Mouse (Mus musculus): ENCODE data around the gene Znrf2. TPM values are rescaled to one million over a fixed set of nuclear protein-coding genes. Genes with fewer than 3 reads are reported as not detected.

Gene Znrf2
- polyA plus RNA-seq, 1 experiment from 2014 or later = 5.2 TPM

- Histone ChIP-seq H3K27ac (replicated peaks) (no peak overlapping the region), H3K4me1 (replicated peaks; ENCODE audit: control insufficient read depth, insufficient read depth) (no peaks in the 10 kb centered on the region), H3K9ac (ENCODE audit: low read length) (no peak overlapping the region), H3K9me3 (ENCODE audit: control insufficient read depth, low read length) (no peaks in the 10 kb centered on the region), H3K4me2 (replicated peaks; ENCODE audit: low read depth) (no peak overlapping the region), H3K27me3 (ENCODE audit: control insufficient read depth, insufficient read depth, low read length) (no peaks in the 10 kb centered on the region), H3K4me3 (ENCODE audit: low read depth, low read length) (no peak overlapping the region), H3K36me3 (ENCODE audit: control insufficient read depth, insufficient read depth, low read length) (no peaks in the 10 kb centered on the region)
- DNase-seq (ENCODE audit: low spot score) = no peak
- WGBS = 45% methylated on average over 8 of the region's 8 CpGs
- ATAC-seq (ENCODE audit: low FRiP score, low TSS enrichment) = no peak
- TF ChIP-seq EP300 (optimal IDR thresholded peaks at IDR 0.05) = no peak
- no peak for TF ChIP-seq CTCF (IDR thresholded peaks at IDR 0.05; ENCODE audit: low read depth)
These were observed 39.1 kb upstream of the Znrf2 start for GRCm38 (mm10) chr6:54777661-54778060.

GRCm38 (mm10) chr6:54779968-54780367, 36.7 kb upstream of the Znrf2 start:
- no peak overlapping the region for H3K27ac ChIP-seq (replicated peaks)
- 75% methylated on average over 5 of the region's 5 CpGs for WGBS
- TF ChIP-seq CTCF (IDR thresholded peaks at IDR 0.05; ENCODE audit: low read depth) = no peak
- TF ChIP-seq EP300 (optimal IDR thresholded peaks at IDR 0.05) = no peak
- no peaks in the 10 kb centered on the region for H3K4me1 ChIP-seq (replicated peaks; ENCODE audit: control insufficient read depth, insufficient read depth)
- H3K9ac ChIP-seq (ENCODE audit: low read length) = no peak overlapping the region
- DNase-seq (ENCODE audit: low spot score) = no peak
- no peaks in the 10 kb centered on the region for H3K36me3 ChIP-seq (ENCODE audit: control insufficient read depth, insufficient read depth, low read length)
- H3K27me3 ChIP-seq (ENCODE audit: control insufficient read depth, insufficient read depth, low read length) = no peaks in the 10 kb centered on the region
- H3K9me3 ChIP-seq (ENCODE audit: control insufficient read depth, low read length) = no peaks in the 10 kb centered on the region
- no peak for ATAC-seq (ENCODE audit: low FRiP score, low TSS enrichment)
- H3K4me3 ChIP-seq (ENCODE audit: low read depth, low read length) = no peak overlapping the region
- H3K4me2 ChIP-seq (replicated peaks; ENCODE audit: low read depth) = no peak overlapping the region

- no peak overlapping the region for H3K4me2 ChIP-seq (replicated peaks; ENCODE audit: low read depth)
- no peak overlapping the region for H3K4me3 ChIP-seq (ENCODE audit: low read depth, low read length)
- H3K36me3 ChIP-seq (ENCODE audit: control insufficient read depth, insufficient read depth, low read length) = no peaks in the 10 kb centered on the region
- H3K9me3 ChIP-seq (ENCODE audit: control insufficient read depth, low read length) = no peaks in the 10 kb centered on the region
- no peaks in the 10 kb centered on the region for H3K4me1 ChIP-seq (replicated peaks; ENCODE audit: control insufficient read depth, insufficient read depth)
- H3K27ac ChIP-seq (replicated peaks) = no peak overlapping the region
- DNase-seq (ENCODE audit: low spot score) = no peak
- no peak overlapping the region for H3K9ac ChIP-seq (ENCODE audit: low read length)
- ATAC-seq (ENCODE audit: low FRiP score, low TSS enrichment) = no peak
- TF ChIP-seq EP300 (optimal IDR thresholded peaks at IDR 0.05) (no peak), CTCF (IDR thresholded peaks at IDR 0.05; ENCODE audit: low read depth) (no peak)
- no peaks in the 10 kb centered on the region for H3K27me3 ChIP-seq (ENCODE audit: control insufficient read depth, insufficient read depth, low read length)
- WGBS = 68% methylated on average over 5 of the region's 5 CpGs
These were observed 36.0 kb upstream of the Znrf2 start for GRCm38 (mm10) chr6:54780569-54781304.

GRCm38 (mm10) chr6:54781881-54782280, 34.8 kb upstream of the Znrf2 start:
- Histone ChIP-seq H3K27me3 (ENCODE audit: control insufficient read depth, insufficient read depth, low read length) (no peaks in the 10 kb centered on the region), H3K36me3 (ENCODE audit: control insufficient read depth, insufficient read depth, low read length) (no peaks in the 10 kb centered on the region), H3K4me1 (replicated peaks; ENCODE audit: control insufficient read depth, insufficient read depth) (no peaks in the 10 kb centered on the region), H3K27ac (replicated peaks) (no peak overlapping the region), H3K4me2 (replicated peaks; ENCODE audit: low read depth) (no peak overlapping the region), H3K4me3 (ENCODE audit: low read depth, low read length) (no peak overlapping the region), H3K9ac (ENCODE audit: low read length) (no peak overlapping the region), H3K9me3 (ENCODE audit: control insufficient read depth, low read length) (no peaks in the 10 kb centered on the region)
- no peak for DNase-seq (ENCODE audit: low spot score)
- TF ChIP-seq EP300 (optimal IDR thresholded peaks at IDR 0.05) = no peak
- no peak for TF ChIP-seq CTCF (IDR thresholded peaks at IDR 0.05; ENCODE audit: low read depth)
- no peak for ATAC-seq (ENCODE audit: low FRiP score, low TSS enrichment)
- WGBS = 57% methylated on average over 6 of the region's 6 CpGs

- H3K36me3 ChIP-seq (ENCODE audit: control insufficient read depth, insufficient read depth, low read length) = no peaks in the 10 kb centered on the region
- no peak for ATAC-seq (ENCODE audit: low FRiP score, low TSS enrichment)
- WGBS = 68% methylated on average over 5 of the region's 5 CpGs
- TF ChIP-seq CTCF (IDR thresholded peaks at IDR 0.05; ENCODE audit: low read depth) = no peak
- TF ChIP-seq EP300 (optimal IDR thresholded peaks at IDR 0.05) = no peak
- no peak for DNase-seq (ENCODE audit: low spot score)
- no peaks in the 10 kb centered on the region for H3K9me3 ChIP-seq (ENCODE audit: control insufficient read depth, low read length)
- no peaks in the 10 kb centered on the region for H3K4me1 ChIP-seq (replicated peaks; ENCODE audit: control insufficient read depth, insufficient read depth)
- no peak overlapping the region for H3K4me3 ChIP-seq (ENCODE audit: low read depth, low read length)
- no peak overlapping the region for H3K4me2 ChIP-seq (replicated peaks; ENCODE audit: low read depth)
- H3K27me3 ChIP-seq (ENCODE audit: control insufficient read depth, insufficient read depth, low read length) = no peaks in the 10 kb centered on the region
- no peak overlapping the region for H3K9ac ChIP-seq (ENCODE audit: low read length)
- H3K27ac ChIP-seq (replicated peaks) = no peak overlapping the region
These were observed 31.5 kb upstream of the Znrf2 start for GRCm38 (mm10) chr6:54785098-54785730.

GRCm38 (mm10) chr6:54786766-54787165, 29.9 kb upstream of the Znrf2 start:
- no peak overlapping the region for H3K9ac ChIP-seq (ENCODE audit: low read length)
- no peak overlapping the region for H3K4me3 ChIP-seq (ENCODE audit: low read depth, low read length)
- ATAC-seq (ENCODE audit: low FRiP score, low TSS enrichment) = no peak
- no peak for TF ChIP-seq CTCF (IDR thresholded peaks at IDR 0.05; ENCODE audit: low read depth)
- TF ChIP-seq EP300 (optimal IDR thresholded peaks at IDR 0.05) = no peak
- H3K9me3 ChIP-seq (ENCODE audit: control insufficient read depth, low read length) = no peaks in the 10 kb centered on the region
- no peak overlapping the region for H3K27ac ChIP-seq (replicated peaks)
- H3K4me2 ChIP-seq (replicated peaks; ENCODE audit: low read depth) = no peak overlapping the region
- H3K27me3 ChIP-seq (ENCODE audit: control insufficient read depth, insufficient read depth, low read length) = no peaks in the 10 kb centered on the region
- H3K4me1 ChIP-seq (replicated peaks; ENCODE audit: control insufficient read depth, insufficient read depth) = no peaks in the 10 kb centered on the region
- WGBS = 84% methylated on average over 5 of the region's 5 CpGs
- H3K36me3 ChIP-seq (ENCODE audit: control insufficient read depth, insufficient read depth, low read length) = no peaks in the 10 kb centered on the region
- DNase-seq (ENCODE audit: low spot score) = no peak

Measured in stomach, postnatal 0 days (tissue).